Mouse (Mus musculus) intestine, embryonic 14.5 days (tissue): Measurements from ENCODE around the gene Dennd2c. TPM values are rescaled to one million over a fixed set of nuclear protein-coding genes. Genes with fewer than 3 reads are reported as not detected.
"Not testable (repeated sequence)": the region's sequence is repeated elsewhere in the genome, so short reads cannot be mapped to it uniquely, and the experiment has no call there.

Experiments used
- ATAC-seq: fragments of 200-750 bp; cut with Nextera tagmentation; replicated peaks from 2 replicates; pipeline ENCODE4 v1.8.0; 2017; ENCODE audit warnings: low read depth, moderate number of reproducible peaks, moderate TSS enrichment, moderate library complexity; ENCODE audit not compliant: low FRiP score, low TSS enrichment
- DNase-seq: peaks from one replicate; pipeline ENCODE4 v3.0.0-alpha.2; 2018; ENCODE audit warnings: low spot score
- H3K27ac ChIP-seq: fragments of 300-500 bp; sonication (generic); 2 replicates; pipeline ENCODE4 v1.5.1; 2014; ENCODE audit warnings: low read depth, mild to moderate bottlenecking, control low read depth
- H3K27me3 ChIP-seq: fragments of 300-500 bp; sonication (generic); replicated peaks from 2 replicates; pipeline ENCODE4 v1.6.1; 2014; ENCODE audit warnings: low read length, control low read depth; ENCODE audit not compliant: control insufficient read depth, insufficient read depth
- H3K36me3 ChIP-seq: fragments of 300-500 bp; sonication (generic); 2 replicates; pipeline ENCODE4 v1.6.1; 2014; ENCODE audit warnings: low read length, control low read depth; ENCODE audit not compliant: control insufficient read depth, insufficient read depth
- H3K4me1 ChIP-seq: fragments of 300-500 bp; sonication (generic); replicated peaks from 2 replicates; pipeline ENCODE4 v1.6.1; 2014; ENCODE audit warnings: low read length, control low read depth, mixed read lengths; ENCODE audit not compliant: control insufficient read depth, insufficient read depth
- H3K4me2 ChIP-seq: fragments of 300-500 bp; sonication (generic); 2 replicates; pipeline ENCODE4 v1.6.1; 2014; ENCODE audit warnings: low read length
- H3K4me3 ChIP-seq: fragments of 300-500 bp; sonication (generic); 2 replicates; pipeline ENCODE4 v1.5.1; 2014; ENCODE audit warnings: low read depth, low read length, control low read depth, mixed read lengths
- H3K9ac ChIP-seq: fragments of 300-500 bp; sonication (generic); 2 replicates; pipeline ENCODE4 v1.6.1; 2014; ENCODE audit warnings: mild to moderate bottlenecking, low read length
- H3K9me3 ChIP-seq: fragments of 300-500 bp; sonication (generic); 2 replicates; pipeline ENCODE4 v1.6.1; 2016; ENCODE audit warnings: low read length, control low read depth; ENCODE audit not compliant: control insufficient read depth
- WGBS: fragments of 180-500 bp; shearing (Covaris S2); extraction: QIAGEN DNeasy Blood & Tissue Kit; methylation state at CpG from one replicate; pipeline ENCODE4 v1.1.7; 2014; 5-methylcytosine and 5-hydroxymethylcytosine counted together
- polyA plus RNA-seq: library from polyadenylated mRNA; unstranded; fragments of >200 nt; fragmentation: Nextera tagmentation; extraction: Ambion mirVana; gene quantifications from 2 replicates; pipeline ENCODE4 v1.2.1, GENCODE M21; 2014

The Dennd2c gene
- polyA plus RNA-seq, 1 experiment from 2014 or later, result 3.4 TPM

DNA sequence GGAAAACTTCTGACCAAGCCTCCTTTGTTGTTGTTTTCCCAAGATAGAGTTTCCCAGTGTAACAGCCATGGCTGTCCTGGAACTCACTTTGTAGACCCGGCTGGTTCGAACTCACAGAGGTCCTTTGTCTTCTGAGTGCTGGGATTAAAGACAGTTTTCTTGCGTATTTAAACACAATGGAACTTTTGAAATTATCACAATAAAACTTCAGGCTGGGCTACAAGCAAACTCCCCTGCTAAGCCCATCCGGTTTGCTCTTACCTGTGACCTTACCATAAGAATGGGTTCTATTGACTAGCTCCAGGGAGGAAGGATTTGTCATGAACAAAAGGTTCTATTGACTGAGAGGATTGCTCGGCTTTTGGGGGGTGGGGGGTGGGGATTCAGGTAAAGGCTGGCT lies 105.3 kb downstream of the Dennd2c start:
- ATAC-seq (no peak), DNase-seq (no peak)
- Histone ChIP-seq H3K9me3 (no peaks in the 10 kb centered on the region), H3K9ac (no peak overlapping the region), H3K4me1 (no peaks in the 10 kb centered on the region), H3K4me2 (no peak overlapping the region), H3K27me3 (no peaks in the 10 kb centered on the region), H3K36me3 (no peaks in the 10 kb centered on the region), H3K4me3 (no peak overlapping the region), H3K27ac (no peak overlapping the region)
- WGBS, result 55% methylated on average over 5 of the region's 5 CpGs

DNA sequence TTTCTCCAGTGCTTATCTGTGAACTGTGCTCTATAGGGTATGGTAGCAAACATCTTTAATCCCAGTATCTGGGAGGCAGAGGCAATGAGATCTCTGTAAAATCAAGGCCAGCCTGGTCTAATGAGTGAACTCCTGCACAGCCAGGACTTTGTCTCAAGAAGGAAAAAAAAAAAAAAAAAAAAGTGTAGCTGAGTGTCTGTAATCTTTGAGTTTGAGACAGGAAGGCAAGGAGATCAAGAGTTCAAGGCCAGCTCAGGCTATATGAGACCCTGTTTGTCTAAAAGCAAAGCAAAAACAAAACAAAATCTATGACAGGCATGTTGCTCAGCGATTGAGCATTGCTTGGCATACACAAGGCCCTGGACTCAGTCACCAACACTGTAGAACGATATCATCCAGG lies 105.8 kb downstream of the Dennd2c start:
- Histone ChIP-seq H3K36me3 (no peaks in the 10 kb centered on the region), H3K27me3 (no peaks in the 10 kb centered on the region), H3K4me3 (no peak overlapping the region), H3K27ac (no peak overlapping the region), H3K9me3 (no peaks in the 10 kb centered on the region), H3K4me2 (no peak overlapping the region), H3K4me1 (no peaks in the 10 kb centered on the region), H3K9ac (no peak overlapping the region)
- ATAC-seq (no peak), DNase-seq (no peak)
- WGBS, result 72% methylated on average over 2 of the region's 2 CpGs

- Histone ChIP-seq H3K9me3 (no peaks in the 10 kb centered on the region), H3K4me2 (no peak overlapping the region), H3K9ac (no peak overlapping the region), H3K4me3 (no peak overlapping the region), H3K27me3 (no peaks in the 10 kb centered on the region), H3K4me1 (no peaks in the 10 kb centered on the region), H3K36me3 (no peaks in the 10 kb centered on the region), H3K27ac (no peak overlapping the region)
- no peak for DNase-seq
- no peak for ATAC-seq
- 70% methylated on average over 2 of the region's 2 CpGs for WGBS
Observed at GRCm38 (mm10) chr3:103211101-103211500, 108.7 kb downstream of the Dennd2c start.

GRCm38 (mm10) chr3:103212142-103212541 lies 109.7 kb downstream of the Dennd2c start:
- H3K4me1 ChIP-seq, result no peaks in the 10 kb centered on the region

DNA sequence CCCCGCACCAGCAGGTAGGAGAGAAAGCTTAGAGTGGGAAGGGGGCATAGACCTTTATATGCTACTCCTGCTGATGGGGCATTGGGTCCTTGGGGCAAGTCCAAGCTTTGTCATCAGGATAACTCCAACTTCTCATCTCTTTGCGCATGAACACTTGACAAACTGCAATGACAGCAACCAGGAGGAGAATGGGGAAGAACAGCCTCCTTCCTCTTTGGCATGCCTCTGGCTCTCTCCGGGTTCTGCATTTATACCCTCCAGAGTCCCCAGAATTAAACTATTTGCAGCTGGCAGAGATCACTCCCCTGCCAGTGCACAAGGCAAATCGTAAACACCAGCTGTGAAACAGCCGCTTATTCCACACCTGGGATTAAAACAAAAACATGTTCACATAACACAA lies 111.1 kb downstream of the Dennd2c start:
- no peak overlapping the region for H3K9ac ChIP-seq
- ATAC-seq, result no peak
- H3K9me3 ChIP-seq, result no peaks in the 10 kb centered on the region
- H3K4me3 ChIP-seq, result no peak overlapping the region
- no peaks in the 10 kb centered on the region for H3K27me3 ChIP-seq
- no peaks in the 10 kb centered on the region for H3K4me1 ChIP-seq
- H3K4me2 ChIP-seq, result no peak overlapping the region
- WGBS, result 62% methylated on average over 5 of the region's 5 CpGs
- DNase-seq, result no peak
- H3K27ac ChIP-seq, result no peak overlapping the region
- no peaks in the 10 kb centered on the region for H3K36me3 ChIP-seq

More at GRCm38 (mm10) chr3:103212142-103212541, 109.7 kb downstream of the Dennd2c start:
- no peak overlapping the region for H3K4me3 ChIP-seq
- WGBS, result 52% methylated on average over 1 of the region's 1 CpGs
- H3K9me3 ChIP-seq, result no peaks in the 10 kb centered on the region
- H3K36me3 ChIP-seq, result no peaks in the 10 kb centered on the region
- no peak overlapping the region for H3K27ac ChIP-seq
- DNase-seq (no peak), ATAC-seq (no peak)
- H3K27me3 ChIP-seq, result no peaks in the 10 kb centered on the region
- no peak overlapping the region for H3K4me2 ChIP-seq
- no peak overlapping the region for H3K9ac ChIP-seq

- no peak overlapping the region for H3K27ac ChIP-seq
- no peak overlapping the region for H3K9ac ChIP-seq
- H3K4me1 ChIP-seq, result no peaks in the 10 kb centered on the region
- H3K9me3 ChIP-seq, result no peaks in the 10 kb centered on the region
- DNase-seq (no peak), ATAC-seq (no peak)
- H3K36me3 ChIP-seq, result no peaks in the 10 kb centered on the region
- no peak overlapping the region for H3K4me3 ChIP-seq
- no peak overlapping the region for H3K4me2 ChIP-seq
- H3K27me3 ChIP-seq, result no peaks in the 10 kb centered on the region
- WGBS, result 80% methylated on average over 8 of the region's 8 CpGs
Observed at GRCm38 (mm10) chr3:103214593-103215285, 112.3 kb downstream of the Dennd2c start.

DNA sequence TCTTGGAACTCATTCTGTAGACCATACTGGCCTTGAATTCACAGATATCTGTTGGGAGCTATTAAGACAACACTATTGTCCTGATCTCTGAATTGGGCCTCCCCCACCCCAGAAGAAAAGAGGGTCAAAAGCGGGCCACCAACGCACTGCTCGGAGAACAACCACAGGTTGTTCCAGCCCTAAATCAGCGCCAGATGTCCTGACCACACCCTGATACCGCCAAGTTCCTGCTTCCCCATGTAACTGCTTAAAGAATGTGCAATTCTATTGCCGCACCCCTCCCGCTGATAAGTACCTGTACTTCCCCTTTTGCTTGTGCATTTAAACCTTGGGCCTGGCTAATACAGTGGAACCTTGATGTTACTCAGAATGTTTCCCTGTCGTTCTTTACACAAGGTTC lies 113.0 kb downstream of the Dennd2c start:
- 89% methylated on average over 8 of the region's 8 CpGs for WGBS
- H3K4me1 ChIP-seq, result not testable (repeated sequence)

More for the DNA sequence above, 113.0 kb downstream of the Dennd2c start:
- not testable (repeated sequence) for ATAC-seq, H3K4me2 ChIP-seq, H3K9ac ChIP-seq, H3K9me3 ChIP-seq, H3K27ac ChIP-seq, H3K4me3 ChIP-seq, H3K36me3 ChIP-seq, H3K27me3 ChIP-seq, DNase-seq

Other genes starting within 250 kb of the Dennd2c start
- gene Sycp1, start 166.5 kb upstream of the Dennd2c start, polyA plus RNA-seq, result not detected in 2 replicates
- gene Nr1h5, start 138.5 kb upstream of the Dennd2c start, polyA plus RNA-seq, result not detected in 2 replicates
- gene Sike1, start 106.9 kb upstream of the Dennd2c start, polyA plus RNA-seq, result 54.3 and 61.3 TPM in 2 replicates
- gene Csde1, start 82.2 kb upstream of the Dennd2c start, polyA plus RNA-seq, result 378 and 381 TPM in 2 replicates
- 103 and 122 TPM in 2 replicates for gene Nras, start 44.3 kb upstream of the Dennd2c start, polyA plus RNA-seq
- gene Ampd1, start 28.6 kb upstream of the Dennd2c start, polyA plus RNA-seq, result not detected in 2 replicates
- gene Bcas2, start 69.1 kb downstream of the Dennd2c start, polyA plus RNA-seq, result 189 and 195 TPM in 2 replicates
- gene Trim33, start 176.7 kb downstream of the Dennd2c start, polyA plus RNA-seq, result 23.0 and 29.6 TPM in 2 replicates